In the genomic region with DNA sequence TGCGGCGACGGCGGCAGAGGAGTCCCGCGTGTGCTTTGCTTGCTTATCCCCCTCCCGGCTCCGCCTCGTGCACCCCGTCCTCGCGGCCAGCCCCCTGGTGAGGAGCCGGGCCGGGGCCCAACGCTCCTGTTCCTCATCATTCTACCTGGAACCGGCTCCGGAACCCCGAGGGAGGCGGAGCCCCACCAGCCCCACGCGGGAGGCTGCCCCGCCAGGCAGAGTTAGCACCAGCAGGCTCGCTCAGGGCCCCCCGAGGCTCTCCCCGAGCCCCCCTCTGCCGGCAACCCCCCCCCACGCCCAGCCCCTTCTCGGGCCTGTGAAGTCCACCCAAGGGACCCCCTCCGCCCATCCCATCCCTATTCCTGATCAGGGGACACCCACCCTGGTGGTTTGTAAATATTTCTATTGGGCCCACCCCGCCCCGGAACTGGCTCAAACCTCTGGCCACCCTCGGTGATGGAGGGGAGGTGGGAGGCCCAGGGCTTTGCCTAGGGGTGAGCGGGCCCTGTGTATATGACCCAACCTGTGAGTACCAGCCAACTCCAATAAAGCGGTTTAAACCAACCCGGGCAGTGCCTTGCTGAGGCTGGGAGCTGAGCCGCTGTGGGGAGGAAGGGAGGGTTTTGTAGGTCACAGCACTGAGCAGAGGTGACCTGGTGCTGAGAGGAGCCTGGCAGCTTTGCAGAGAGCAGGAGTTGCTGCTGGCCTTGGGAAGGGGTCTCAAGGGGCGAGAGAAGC, we compare ENCODE assay signal across 8 mouse cellular contexts. TPM values are rescaled to one million over a fixed set of nuclear protein-coding genes. Genes with fewer than 3 reads are reported as not detected.
DNase-seq lines count a peak whose midpoint lies in the region; ATAC-seq and TF ChIP-seq lines count a peak whose summit lies in the region.

No protein-coding gene starts in this region.

- H3K79me2 ChIP-seq in heart, adult 2 months (replicated peaks; ENCODE audit: control insufficient read depth, insufficient read depth, low read length) = no peaks in the 10 kb centered on the region

- peak overlapping the region; percentile 36 for H3K4me3 ChIP-seq in neural tube, embryonic 11.5 days (ENCODE audit: low read depth, low read length)
- H3K4me3 ChIP-seq in heart, adult 2 months = peak overlapping the region; percentile 58
- peak overlapping the region; percentile 53 for H3K4me3 ChIP-seq in kidney, embryonic 15.5 days (replicated peaks)
- peak overlapping the region; percentile 41 for H3K4me3 ChIP-seq in neural tube, embryonic 13.5 days

- TF ChIP-seq POLR2A in heart, adult 2 months (IDR thresholded peaks at IDR 0.05; ENCODE audit: insufficient read depth, low read depth, low read length) = no peak

- TF ChIP-seq EP300 in heart, adult 2 months (IDR thresholded peaks at IDR 0.05; ENCODE audit: insufficient read depth, low read depth, low read length) = no peak

- H3K27me3 ChIP-seq in neural tube, embryonic 11.5 days (ENCODE audit: control insufficient read depth, insufficient read depth, low read length) = no peaks in the 10 kb centered on the region
- H3K27me3 ChIP-seq in heart, adult 2 months (ENCODE audit: control insufficient read depth, insufficient read depth, low read length) = peaks cover 5% of the 10 kb centered on the region; the same call in 1 of the 2 replicates
- peaks cover 34% of the 10 kb centered on the region for H3K27me3 ChIP-seq in kidney, embryonic 15.5 days
- peaks cover 28% of the 10 kb centered on the region for H3K27me3 ChIP-seq in neural tube, embryonic 13.5 days

- no peaks in the 10 kb centered on the region; the same call in 1 of the 2 replicates for H3K36me3 ChIP-seq in neural tube, embryonic 11.5 days (ENCODE audit: control insufficient read depth, insufficient read depth, low read length)
- H3K36me3 ChIP-seq in heart, adult 2 months (ENCODE audit: control insufficient read depth, insufficient read depth, low read length) = no peaks in the 10 kb centered on the region
- no peaks in the 10 kb centered on the region for H3K36me3 ChIP-seq in kidney, embryonic 15.5 days
- 0 out of 2 replicates have a peak, but pooled peaks cover 7% of the 10 kb centered on the region for H3K36me3 ChIP-seq in neural tube, embryonic 13.5 days

- TF ChIP-seq CTCF in heart, adult 2 months (IDR thresholded peaks at IDR 0.05) = no peak

- WGBS in neural tube, embryonic 11.5 days = 10% methylated on average over 33 of the region's 37 CpGs
- 13% methylated on average over 35 of the region's 37 CpGs for WGBS in heart, adult 2 months
- WGBS in kidney, embryonic 15.5 days = 9% methylated on average over 37 of the region's 37 CpGs
- 11% methylated on average over 37 of the region's 37 CpGs for WGBS in neural tube, embryonic 13.5 days

- H3K9me3 ChIP-seq in neural tube, embryonic 11.5 days (ENCODE audit: control insufficient read depth, low read length) = no peaks in the 10 kb centered on the region
- H3K9me3 ChIP-seq in kidney, embryonic 15.5 days (replicated peaks) = no peaks in the 10 kb centered on the region
- H3K9me3 ChIP-seq in neural tube, embryonic 13.5 days = no peaks in the 10 kb centered on the region

- peak overlapping the region; percentile 87 for H3K4me2 ChIP-seq in neural tube, embryonic 11.5 days (ENCODE audit: low read depth)
- H3K4me2 ChIP-seq in kidney, embryonic 15.5 days = peak overlapping the region; percentile 98
- H3K4me2 ChIP-seq in neural tube, embryonic 13.5 days = peak overlapping the region; percentile 59

- H3K9ac ChIP-seq in neural tube, embryonic 11.5 days (ENCODE audit: low read length) = peak overlapping the region; percentile 72
- peak overlapping the region; percentile 59 for H3K9ac ChIP-seq in heart, adult 2 months (ENCODE audit: low read depth, low read length)
- H3K9ac ChIP-seq in kidney, embryonic 15.5 days = peak overlapping the region; percentile 59
- H3K9ac ChIP-seq in neural tube, embryonic 13.5 days = peak overlapping the region; percentile 67

- H3K27ac ChIP-seq in neural tube, embryonic 11.5 days (ENCODE audit: low read depth, low read length) = no peak overlapping the region
- no peak overlapping the region for H3K27ac ChIP-seq in heart, adult 2 months
- H3K27ac ChIP-seq in kidney, embryonic 15.5 days = no peak overlapping the region
- peak overlapping the region; percentile 20; the same call in 1 of the 2 replicates for H3K27ac ChIP-seq in neural tube, embryonic 13.5 days (replicated peaks)

- H3K4me1 ChIP-seq in neural tube, embryonic 11.5 days (ENCODE audit: control insufficient read depth, insufficient read depth, low read length) = peaks cover 19% of the 10 kb centered on the region
- 0 out of 2 replicates have a peak, but pooled peaks cover 2% of the 10 kb centered on the region for H3K4me1 ChIP-seq in heart, adult 2 months (ENCODE audit: control insufficient read depth, insufficient read depth, low read length)
- peaks cover 30% of the 10 kb centered on the region for H3K4me1 ChIP-seq in kidney, embryonic 15.5 days
- peaks cover 44% of the 10 kb centered on the region for H3K4me1 ChIP-seq in neural tube, embryonic 13.5 days (replicated peaks)

- no peak for DNase-seq in neural tube, embryonic 11.5 days (ENCODE audit: low spot score)
- DNase-seq in neural tube, embryonic 10.5 days (ENCODE audit: extremely low spot score, low spot score) = no peak
- DNase-seq in heart, adult 2 months = peak; percentile 18 to 26
- DNase-seq in left cerebral cortex, postnatal 4 days = no peak
- DNase-seq in frontal cortex, postnatal 36 days (ENCODE audit: low spot score in 2 of 2) = no peak
- no peak for DNase-seq in thymus, postnatal 14 days

- intact Hi-C loops in heart, adult 2 months (cut with DNase I) = loop anchor here (10.0 kb wide), 2 partner anchors 190 to 310 kb away; no protein-coding TSS in a partner anchor
- intact Hi-C loops in left cerebral cortex, postnatal 4 days (cut with DNase I) = no loop called here

- no peak; the same call in 1 of the 2 replicates for ATAC-seq in neural tube, embryonic 11.5 days (ENCODE audit: insufficient read depth, low FRiP score, low TSS enrichment)
- peak; percentile 47; the same call in 1 of the 2 replicates for ATAC-seq in kidney, embryonic 15.5 days (replicated peaks; ENCODE audit: low FRiP score)
- no peak for ATAC-seq in neural tube, embryonic 13.5 days (ENCODE audit: low read depth)

RNA-seq across cellular contexts. Expression of a gene that starts 29.9 kb away (rescaled TPM):
- 7.5 and 11.0 TPM in 2 replicates for polyA plus RNA-seq in neural tube, embryonic 11.5 days (2014; fragmentation: Nextera tagmentation; extraction: Ambion mirVana)
- total RNA-seq in heart, adult 2 months (2021) = not detected
- 0.08 TPM in 1 of 2 replicates, not detected in the other for polyA plus RNA-seq in heart, adult 2 months (2012; rRNA removed)
- 0.40 and 0.74 TPM in 2 replicates for polyA plus RNA-seq in kidney, embryonic 15.5 days (2015; fragmentation: Nextera tagmentation; extraction: Ambion mirVana)
- 26.2 and 34.3 TPM in 2 replicates for polyA plus RNA-seq in neural tube, embryonic 13.5 days (2015; fragmentation: Nextera tagmentation; extraction: Ambion mirVana)
- total RNA-seq in left cerebral cortex, postnatal 4 days (2021) = 100 to 1,000 TPM; 189 to 190 TPM

Comparison
In these comparisons a context has a peak if more than half of its experiments do, and no peak if none do; other contexts are left out.
1. DNase-seq: peak in heart, adult 2 months (2 of 2); none in neural tube, embryonic 11.5 days (single experiment), neural tube, embryonic 10.5 days (single experiment), left cerebral cortex, postnatal 4 days (single experiment), frontal cortex, postnatal 36 days (0 of 2) and thymus, postnatal 14 days (single experiment).
2. Peak in every context shown above with its lines, with median percentiles within 50 percentile points of each other: H3K4me2 ChIP-seq, H3K4me3 ChIP-seq and H3K9ac ChIP-seq.